Mouse (Mus musculus): Measurements from ENCODE around the gene Ucp3.
A peak's percentile ranks its signal among the peaks of the same experiment; 100 is the strongest.
"Not testable (repeated sequence)": the region's sequence is repeated elsewhere in the genome, so short reads cannot be mapped to it uniquely, and the experiment has no call there.

Gene Ucp3

DNA sequence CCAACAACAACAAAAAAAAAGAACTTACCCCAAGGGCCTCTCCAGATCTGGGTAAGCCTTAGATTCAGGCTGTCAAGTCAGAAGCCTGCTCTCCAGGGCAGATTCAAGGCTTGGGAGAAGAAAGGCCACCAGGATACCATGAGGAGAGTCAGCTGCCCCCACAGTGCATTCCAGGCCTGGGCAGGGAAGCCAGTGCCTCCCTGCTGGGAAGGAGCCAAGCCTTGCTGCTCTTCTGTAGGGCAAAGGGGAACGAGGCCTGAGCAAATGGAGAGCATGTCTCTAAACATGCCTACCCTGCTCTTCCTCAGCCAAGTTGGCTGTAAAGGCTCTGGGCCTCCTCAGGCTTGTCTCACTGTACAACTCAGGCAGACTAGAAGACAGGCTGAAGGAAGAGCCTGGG lies 1.9 kb downstream of the Ucp3 start:
- no peak for DNase-seq

GRCm38 (mm10) chr7:100479100-100479822 lies 6.5 kb downstream of the Ucp3 start:
- no peak for DNase-seq

DNA sequence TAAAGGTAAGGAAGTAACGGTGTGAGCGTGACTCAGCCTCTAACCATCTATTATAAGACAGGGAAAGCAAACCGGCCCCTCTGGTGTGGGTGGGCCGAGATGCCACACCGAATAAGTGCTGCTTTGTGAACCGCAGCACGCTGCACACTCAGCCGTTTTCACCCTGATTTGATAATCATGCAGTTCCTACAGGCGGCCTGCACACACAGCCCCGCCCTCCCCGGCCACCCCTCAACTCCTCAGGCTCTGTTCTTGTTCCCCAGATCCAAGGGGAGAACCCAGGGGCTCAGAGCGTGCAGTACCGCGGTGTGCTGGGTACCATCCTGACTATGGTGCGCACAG lies 7.0 kb downstream of the Ucp3 start:
- DNase-seq = no peak

GRCm38 (mm10) chr7:100480175-100480574 lies 7.4 kb downstream of the Ucp3 start:
- DNase-seq = no peak

DNA sequence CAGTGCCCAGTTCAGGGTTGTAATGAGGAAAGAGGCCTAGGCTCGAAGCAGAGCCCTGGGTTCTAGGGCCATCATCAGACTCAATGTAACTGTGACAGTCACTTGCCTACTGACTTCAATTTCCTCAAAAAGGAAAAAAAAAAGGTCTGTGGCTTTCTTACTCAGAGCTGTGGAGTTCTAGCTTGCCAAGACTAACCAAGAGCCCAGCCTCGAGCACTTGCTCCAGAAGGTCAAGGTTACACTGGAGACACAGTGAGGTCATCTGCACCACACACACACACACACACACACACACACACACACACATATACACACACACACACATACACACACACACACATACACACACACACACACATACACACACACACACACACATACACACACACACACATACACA lies 9.3 kb downstream of the Ucp3 start:
- DNase-seq = not testable (repeated sequence)

- no peak for DNase-seq
Observed at GRCm38 (mm10) chr7:100484493-100484892, 11.7 kb downstream of the Ucp3 start.

DNA sequence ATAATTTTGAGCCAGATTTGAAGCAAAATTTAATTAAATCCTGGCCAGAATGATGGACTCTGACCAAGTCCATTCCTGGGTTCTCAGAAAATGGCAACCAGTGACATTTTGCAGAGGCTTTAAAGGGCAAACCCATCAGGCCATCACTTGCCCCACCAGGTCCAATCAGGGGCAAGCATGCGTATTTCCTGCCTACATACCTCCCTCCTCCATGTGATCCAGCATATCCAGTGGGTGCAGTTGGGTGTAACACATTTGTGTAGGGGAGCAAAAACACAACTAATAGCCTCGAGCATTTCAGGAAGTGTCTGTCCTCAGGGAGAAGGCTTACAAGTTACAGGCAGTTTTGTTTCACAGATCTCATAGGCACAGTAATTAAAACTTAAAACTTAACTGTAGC lies 14.5 kb downstream of the Ucp3 start:
- no peak for DNase-seq

DNA sequence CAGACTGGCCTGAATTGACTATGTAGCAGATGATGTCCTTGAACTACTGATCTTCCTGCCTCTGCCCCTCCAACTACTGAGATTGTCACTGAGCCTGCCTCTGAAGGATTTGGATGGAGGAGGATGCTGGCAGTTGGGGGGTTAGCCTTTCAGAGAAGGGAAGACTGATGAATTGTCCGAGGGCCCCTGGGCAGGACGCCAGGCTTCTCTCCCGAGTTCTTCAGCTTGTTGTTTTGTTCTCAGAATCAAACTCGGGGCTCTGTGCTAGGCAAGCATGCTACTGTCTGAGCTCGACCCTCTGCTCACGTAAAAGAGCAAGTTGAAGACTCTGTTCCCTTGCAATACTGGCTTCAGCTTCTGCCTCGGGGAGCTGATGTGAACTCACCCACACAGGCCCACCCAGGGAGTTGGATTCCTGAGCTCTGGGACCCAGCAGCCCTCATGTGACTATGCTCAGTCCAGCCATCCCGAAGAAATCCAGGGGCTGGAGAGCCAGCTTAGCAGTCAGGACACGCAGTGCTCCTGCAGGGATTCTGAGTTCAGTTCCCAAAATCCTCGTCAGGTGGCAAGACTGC lies 15.8 kb downstream of the Ucp3 start:
- no peak for DNase-seq

DNA sequence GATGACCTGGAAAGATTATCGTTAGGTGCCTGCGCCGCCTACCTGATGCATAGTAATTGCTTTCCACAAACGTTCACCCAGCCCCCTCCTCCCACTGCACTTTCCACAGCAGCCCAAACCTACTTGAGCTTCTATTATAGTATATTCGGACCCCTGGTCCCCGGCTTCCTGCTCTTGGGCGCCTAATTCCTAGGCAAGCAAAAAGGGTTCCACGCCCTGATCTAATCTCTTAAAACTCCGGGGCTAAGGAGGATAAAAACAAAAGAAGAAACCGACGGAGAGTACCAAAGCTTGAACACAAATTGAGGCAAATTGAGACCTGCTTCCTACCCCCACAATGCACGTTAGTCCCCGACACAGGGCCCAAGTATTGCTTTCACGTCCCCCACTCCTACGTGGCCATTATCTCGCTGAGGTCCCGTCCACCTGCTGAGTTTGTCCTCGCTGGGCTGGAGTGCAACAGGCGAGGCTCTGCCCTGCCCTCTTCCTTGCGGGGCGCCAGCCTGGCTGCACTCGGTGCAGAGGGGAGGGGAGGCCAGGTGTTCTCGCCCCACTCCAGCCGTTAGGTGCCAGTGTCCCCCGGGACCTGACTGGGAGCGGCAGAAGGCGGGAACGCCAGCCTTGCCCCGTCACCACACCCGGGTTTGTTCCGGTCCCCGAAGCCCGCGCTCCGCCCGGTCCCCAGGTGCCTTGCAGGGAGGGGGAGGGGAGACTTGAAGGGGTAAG lies 19.8 kb downstream of the Ucp3 start:
- DNase-seq = no peak

- peak in 1 of 2 experiments; percentile 25 for DNase-seq
Observed at GRCm38 (mm10) chr7:100493117-100493483, 20.3 kb downstream of the Ucp3 start, which contains the start of gene Ucp2. TSS of gene Ucp2 (plus strand) at chr7:100493337.

DNA sequence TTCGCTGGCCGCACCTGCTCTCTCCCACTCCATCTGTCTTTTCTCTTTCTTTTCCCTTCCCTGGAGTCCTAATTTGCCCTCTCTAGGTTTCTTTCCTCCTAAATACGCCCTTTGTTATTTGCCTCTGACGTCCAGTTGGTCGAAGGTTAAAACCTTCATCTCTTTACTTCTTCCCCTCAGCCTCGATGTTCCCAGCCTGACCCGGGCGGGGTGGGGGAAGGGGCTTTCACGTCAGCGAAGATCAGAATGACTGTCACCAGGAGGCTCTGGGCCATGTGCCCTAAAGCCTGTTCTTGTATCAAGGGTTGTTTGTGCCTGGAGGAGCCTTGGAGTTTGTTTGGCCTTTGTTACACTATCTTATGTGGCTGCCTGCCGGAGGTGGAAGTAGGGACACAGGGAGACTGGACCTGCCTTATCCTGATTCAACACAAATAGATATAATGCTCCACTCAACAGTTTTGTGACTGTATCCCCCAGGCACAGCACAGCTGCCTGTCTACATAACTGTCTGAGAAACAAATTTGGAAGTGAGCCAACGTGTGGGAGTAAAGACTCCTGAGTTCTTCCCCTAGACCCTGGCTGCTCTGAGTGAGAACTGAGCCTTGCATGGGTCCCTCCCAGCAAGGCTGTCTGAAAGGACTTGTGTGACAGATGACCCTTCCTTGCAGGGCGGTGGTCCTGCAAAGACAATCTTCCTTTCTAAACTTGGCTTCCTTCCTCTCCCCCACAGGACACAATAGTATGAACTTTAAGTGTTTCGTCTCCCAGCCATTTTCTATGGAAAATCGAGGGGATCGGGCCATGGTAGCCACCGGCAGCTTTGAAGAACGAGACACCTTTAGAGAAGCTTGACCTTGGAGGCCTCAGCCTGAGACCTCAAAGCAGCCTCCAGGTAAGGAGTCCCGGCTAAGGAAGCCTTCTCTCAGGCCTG lies 21.0 kb downstream of the Ucp3 start:
- DNase-seq = no peak

DNA sequence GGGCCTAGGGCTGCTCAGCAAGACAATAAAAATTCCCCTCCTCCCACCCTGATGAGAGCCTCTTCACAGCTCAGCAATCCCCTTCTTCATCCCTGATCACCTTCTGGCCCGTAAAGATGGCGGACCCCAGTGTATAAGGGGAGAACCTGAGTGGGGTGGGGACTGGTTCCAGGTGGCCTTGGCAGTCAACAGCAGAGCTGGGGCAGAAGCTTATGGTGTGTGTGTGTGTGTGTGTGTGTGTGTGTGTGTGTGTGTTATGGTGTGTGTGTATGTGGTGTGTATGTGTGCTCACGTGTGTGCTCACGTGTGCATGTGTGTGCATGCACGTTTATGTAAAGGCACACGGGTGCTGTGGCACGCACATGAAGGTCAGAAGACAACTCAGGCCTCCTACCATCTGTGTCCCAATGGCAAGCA lies 21.6 kb downstream of the Ucp3 start:
- DNase-seq = no peak

DNA sequence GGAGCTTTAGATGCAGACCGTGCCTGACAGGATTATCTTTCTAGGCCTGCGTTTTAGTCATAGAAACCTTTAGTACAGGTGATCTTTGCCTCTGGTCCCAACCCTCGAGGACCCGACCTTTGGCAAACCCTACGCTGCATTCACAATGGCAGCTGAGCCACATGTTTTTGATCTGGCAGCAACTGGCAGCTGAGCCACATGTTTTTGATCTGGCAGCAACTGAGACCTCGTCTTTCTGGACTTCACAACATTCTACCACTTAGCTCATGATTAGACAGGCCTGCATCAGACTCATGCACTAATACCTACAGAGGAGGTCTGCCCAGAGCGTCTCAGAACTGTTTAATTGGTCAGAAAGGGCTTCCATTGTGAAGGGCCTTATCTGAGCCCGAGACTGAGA lies 22.3 kb downstream of the Ucp3 start:
- DNase-seq = no peak

DNA sequence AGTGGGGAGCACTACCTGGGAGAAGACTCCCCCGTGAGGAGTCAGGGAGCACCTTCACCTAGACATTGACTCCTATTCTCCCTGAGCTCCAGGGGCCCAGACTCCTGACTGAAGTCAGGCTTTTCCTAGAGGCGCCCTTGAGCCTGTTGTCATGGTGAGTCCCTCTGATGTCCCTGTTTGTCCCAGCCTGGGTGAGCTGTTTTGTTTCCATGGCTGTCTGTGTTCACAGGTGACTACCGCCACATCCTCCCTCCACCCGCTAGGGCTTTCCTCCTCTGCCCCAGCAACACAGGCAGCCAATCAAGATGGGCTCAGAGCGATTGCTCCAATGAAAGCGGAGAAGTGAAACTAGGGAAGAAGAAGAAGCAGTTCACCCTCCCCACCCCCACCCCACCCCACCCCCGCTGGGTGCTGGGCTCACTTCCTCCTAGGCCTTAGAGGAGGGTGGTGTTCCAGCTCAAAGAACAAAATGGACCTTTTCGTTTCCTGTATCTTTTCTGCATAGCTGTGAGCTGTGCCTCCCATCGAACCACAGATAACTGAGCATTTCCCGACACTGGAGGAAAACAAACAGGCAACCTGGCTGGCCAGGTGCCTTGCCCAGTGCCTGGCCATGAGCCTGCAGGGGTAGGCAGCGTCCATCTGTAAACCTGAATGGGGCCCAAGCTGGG lies 22.9 kb downstream of the Ucp3 start:
- no peak for DNase-seq

- no peak for DNase-seq
Observed at GRCm38 (mm10) chr7:100496371-100496770, 23.6 kb downstream of the Ucp3 start.

DNA sequence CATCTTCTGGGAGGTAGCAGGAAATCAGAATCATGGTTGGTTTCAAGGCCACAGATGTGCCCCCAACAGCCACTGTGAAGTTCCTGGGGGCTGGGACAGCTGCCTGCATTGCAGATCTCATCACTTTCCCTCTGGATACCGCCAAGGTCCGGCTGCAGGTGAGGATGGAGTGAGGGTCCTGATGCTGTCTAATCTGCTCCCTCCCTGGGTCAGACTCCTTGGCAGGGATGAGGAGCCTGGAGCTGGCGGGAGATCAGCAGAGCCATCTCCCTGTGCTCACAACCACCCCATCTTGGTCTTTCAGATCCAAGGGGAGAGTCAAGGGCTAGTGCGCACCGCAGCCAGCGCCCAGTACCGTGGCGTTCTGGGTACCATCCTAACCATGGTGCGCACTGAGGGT lies 24.0 kb downstream of the Ucp3 start:
- DNase-seq = no peak

- no peak for DNase-seq
Observed at GRCm38 (mm10) chr7:100497402-100497801, 24.6 kb downstream of the Ucp3 start.

DNA sequence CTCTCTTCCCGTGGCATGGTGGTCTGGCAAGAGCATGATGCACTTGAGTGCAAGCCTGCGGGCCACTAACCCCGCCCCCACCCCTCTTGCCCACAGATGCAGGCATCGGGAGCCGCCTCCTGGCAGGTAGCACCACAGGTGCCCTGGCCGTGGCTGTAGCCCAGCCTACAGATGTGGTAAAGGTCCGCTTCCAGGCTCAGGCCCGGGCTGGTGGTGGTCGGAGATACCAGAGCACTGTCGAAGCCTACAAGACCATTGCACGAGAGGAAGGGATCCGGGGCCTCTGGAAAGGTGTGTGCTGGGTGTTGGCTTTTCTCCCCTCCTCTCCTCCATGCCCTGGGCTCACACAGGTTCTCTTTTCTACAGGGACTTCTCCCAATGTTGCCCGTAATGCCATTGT lies 25.2 kb downstream of the Ucp3 start:
- no peak for DNase-seq

- DNase-seq = no peak
Observed at GRCm38 (mm10) chr7:100499465-100499864, 26.7 kb downstream of the Ucp3 start.

DNA sequence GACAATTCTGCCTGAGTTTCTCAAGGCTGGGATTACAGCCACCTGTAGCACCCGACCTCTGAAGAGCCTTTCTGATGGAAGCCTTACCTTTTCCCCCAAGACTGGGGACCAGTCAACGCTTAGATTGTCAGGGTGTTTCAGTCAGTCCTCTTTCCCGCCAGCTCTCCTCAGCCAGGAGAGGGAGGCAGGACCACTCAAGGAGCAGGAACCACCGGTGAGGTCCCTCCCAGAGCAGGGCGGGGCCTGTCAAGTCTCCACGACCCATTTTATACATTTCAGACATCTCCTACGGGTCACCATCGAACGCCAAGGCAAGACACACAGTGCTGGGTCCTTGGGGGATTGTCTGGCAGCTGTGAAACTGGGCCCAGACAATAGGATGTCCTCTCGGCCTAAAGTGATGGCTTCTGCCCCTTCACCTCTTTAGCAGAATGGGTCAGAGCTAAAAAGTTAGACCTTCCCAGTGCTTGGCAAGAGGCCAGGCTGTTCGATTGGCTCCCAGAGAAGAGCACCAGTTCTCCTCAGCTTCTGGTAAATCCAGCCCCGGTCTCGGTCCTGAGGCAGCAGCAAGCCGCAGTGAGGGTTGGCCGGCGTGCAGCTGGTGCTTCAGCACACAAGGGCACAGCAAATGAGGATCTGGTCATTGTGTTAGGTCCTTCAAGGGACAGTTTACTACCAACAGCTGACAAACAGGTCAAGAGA lies 27.6 kb downstream of the Ucp3 start:
- no peak for DNase-seq

GRCm38 (mm10) chr7:100501027-100501843 lies 28.4 kb downstream of the Ucp3 start:
- no peak for DNase-seq
